Mouse (Mus musculus): ENCODE measurements around the gene Slc20a1. TPM values are rescaled to one million over a fixed set of nuclear protein-coding genes. Genes with fewer than 3 reads are reported as not detected.

Gene Slc20a1
- polyA plus RNA-seq, 1 experiment from 2014 or later, result 59.0 TPM

- H3K4me3 ChIP-seq (replicated peaks; ENCODE audit: low read depth, low read length), result no peak overlapping the region
- no peak for DNase-seq
- H3K9ac ChIP-seq (replicated peaks; ENCODE audit: low read length), result no peak overlapping the region
- no peaks in the 10 kb centered on the region for H3K27me3 ChIP-seq (ENCODE audit: control insufficient read depth, insufficient read depth, low read length)
- no peak overlapping the region for H3K4me2 ChIP-seq (ENCODE audit: low read length)
- no peak overlapping the region for H3K27ac ChIP-seq (replicated peaks; ENCODE audit: low read depth, low read length)
- no peaks in the 10 kb centered on the region for H3K9me3 ChIP-seq (ENCODE audit: control insufficient read depth, low read length)
- H3K4me1 ChIP-seq (ENCODE audit: control insufficient read depth, insufficient read depth, low read length), result no peaks in the 10 kb centered on the region
- no peak for ATAC-seq (ENCODE audit: low FRiP score, low TSS enrichment)
- 91% methylated on average over 7 of the region's 7 CpGs for WGBS
- H3K36me3 ChIP-seq (ENCODE audit: control insufficient read depth, insufficient read depth, low read length), result no peaks in the 10 kb centered on the region
Observed at GRCm38 (mm10) chr2:129247707-129248121, 49.1 kb downstream of the Slc20a1 start.

- Histone ChIP-seq H3K4me2 (ENCODE audit: low read length) (no peak overlapping the region), H3K4me3 (replicated peaks; ENCODE audit: low read depth, low read length) (no peak overlapping the region), H3K9ac (replicated peaks; ENCODE audit: low read length) (no peak overlapping the region), H3K36me3 (ENCODE audit: control insufficient read depth, insufficient read depth, low read length) (no peaks in the 10 kb centered on the region), H3K9me3 (ENCODE audit: control insufficient read depth, low read length) (no peaks in the 10 kb centered on the region), H3K27ac (replicated peaks; ENCODE audit: low read depth, low read length) (no peak overlapping the region), H3K4me1 (ENCODE audit: control insufficient read depth, insufficient read depth, low read length) (no peaks in the 10 kb centered on the region), H3K27me3 (ENCODE audit: control insufficient read depth, insufficient read depth, low read length) (no peaks in the 10 kb centered on the region)
- no peak for ATAC-seq (ENCODE audit: low FRiP score, low TSS enrichment)
- no peak for DNase-seq
- WGBS, result 62% methylated on average over 1 of the region's 1 CpGs
Observed at GRCm38 (mm10) chr2:129249321-129249720, 50.8 kb downstream of the Slc20a1 start.

GRCm38 (mm10) chr2:129252836-129253630, 54.5 kb downstream of the Slc20a1 start:
- H3K36me3 ChIP-seq (ENCODE audit: control insufficient read depth, insufficient read depth, low read length), result no peaks in the 10 kb centered on the region
- DNase-seq (no peak), ATAC-seq (ENCODE audit: low FRiP score, low TSS enrichment) (no peak)
- H3K4me1 ChIP-seq (ENCODE audit: control insufficient read depth, insufficient read depth, low read length), result no peaks in the 10 kb centered on the region
- H3K9ac ChIP-seq (replicated peaks; ENCODE audit: low read length), result no peak overlapping the region
- WGBS, result 90% methylated on average over 19 of the region's 19 CpGs
- no peaks in the 10 kb centered on the region for H3K9me3 ChIP-seq (ENCODE audit: control insufficient read depth, low read length)
- H3K27me3 ChIP-seq (ENCODE audit: control insufficient read depth, insufficient read depth, low read length), result no peaks in the 10 kb centered on the region
- no peak overlapping the region for H3K4me3 ChIP-seq (replicated peaks; ENCODE audit: low read depth, low read length)
- H3K4me2 ChIP-seq (ENCODE audit: low read length), result no peak overlapping the region
- no peak overlapping the region for H3K27ac ChIP-seq (replicated peaks; ENCODE audit: low read depth, low read length)

GRCm38 (mm10) chr2:129253631-129253970, 55.0 kb downstream of the Slc20a1 start:
- Histone ChIP-seq H3K4me1 (ENCODE audit: control insufficient read depth, insufficient read depth, low read length) (no peaks in the 10 kb centered on the region), H3K9me3 (ENCODE audit: control insufficient read depth, low read length) (no peaks in the 10 kb centered on the region), H3K36me3 (ENCODE audit: control insufficient read depth, insufficient read depth, low read length) (no peaks in the 10 kb centered on the region), H3K4me2 (ENCODE audit: low read length) (no peak overlapping the region), H3K4me3 (replicated peaks; ENCODE audit: low read depth, low read length) (no peak overlapping the region), H3K9ac (replicated peaks; ENCODE audit: low read length) (no peak overlapping the region), H3K27me3 (ENCODE audit: control insufficient read depth, insufficient read depth, low read length) (no peaks in the 10 kb centered on the region), H3K27ac (replicated peaks; ENCODE audit: low read depth, low read length) (no peak overlapping the region)
- DNase-seq (no peak), ATAC-seq (ENCODE audit: low FRiP score, low TSS enrichment) (no peak)
- WGBS, result 80% methylated on average over 2 of the region's 2 CpGs

GRCm38 (mm10) chr2:129254076-129254475, 55.5 kb downstream of the Slc20a1 start:
- 74% methylated on average over 2 of the region's 2 CpGs for WGBS
- no peak for DNase-seq
- H3K27me3 ChIP-seq (ENCODE audit: control insufficient read depth, insufficient read depth, low read length), result no peaks in the 10 kb centered on the region

GRCm38 (mm10) chr2:129256006-129256405, 57.4 kb downstream of the Slc20a1 start:
- Histone ChIP-seq H3K4me3 (replicated peaks; ENCODE audit: low read depth, low read length) (no peak overlapping the region), H3K9ac (replicated peaks; ENCODE audit: low read length) (no peak overlapping the region), H3K27me3 (ENCODE audit: control insufficient read depth, insufficient read depth, low read length) (no peaks in the 10 kb centered on the region), H3K4me1 (ENCODE audit: control insufficient read depth, insufficient read depth, low read length) (no peaks in the 10 kb centered on the region), H3K36me3 (ENCODE audit: control insufficient read depth, insufficient read depth, low read length) (no peaks in the 10 kb centered on the region), H3K27ac (replicated peaks; ENCODE audit: low read depth, low read length) (no peak overlapping the region), H3K9me3 (ENCODE audit: control insufficient read depth, low read length) (no peaks in the 10 kb centered on the region), H3K4me2 (ENCODE audit: low read length) (no peak overlapping the region)
- WGBS, result 75% methylated on average over 4 of the region's 4 CpGs
- ATAC-seq (ENCODE audit: low FRiP score, low TSS enrichment) (no peak), DNase-seq (no peak)

More at GRCm38 (mm10) chr2:129254076-129254475, 55.5 kb downstream of the Slc20a1 start:
- H3K9ac ChIP-seq (replicated peaks; ENCODE audit: low read length), result no peak overlapping the region
- no peak for ATAC-seq (ENCODE audit: low FRiP score, low TSS enrichment)
- no peak overlapping the region for H3K4me2 ChIP-seq (ENCODE audit: low read length)
- H3K27ac ChIP-seq (replicated peaks; ENCODE audit: low read depth, low read length), result no peak overlapping the region
- no peaks in the 10 kb centered on the region for H3K9me3 ChIP-seq (ENCODE audit: control insufficient read depth, low read length)
- H3K4me1 ChIP-seq (ENCODE audit: control insufficient read depth, insufficient read depth, low read length), result no peaks in the 10 kb centered on the region
- H3K36me3 ChIP-seq (ENCODE audit: control insufficient read depth, insufficient read depth, low read length), result no peaks in the 10 kb centered on the region
- no peak overlapping the region for H3K4me3 ChIP-seq (replicated peaks; ENCODE audit: low read depth, low read length)

- Histone ChIP-seq H3K9ac (replicated peaks; ENCODE audit: low read length) (no peak overlapping the region), H3K4me1 (ENCODE audit: control insufficient read depth, insufficient read depth, low read length) (no peaks in the 10 kb centered on the region), H3K27ac (replicated peaks; ENCODE audit: low read depth, low read length) (no peak overlapping the region), H3K9me3 (ENCODE audit: control insufficient read depth, low read length) (no peaks in the 10 kb centered on the region), H3K27me3 (ENCODE audit: control insufficient read depth, insufficient read depth, low read length) (no peaks in the 10 kb centered on the region), H3K4me2 (ENCODE audit: low read length) (no peak overlapping the region), H3K36me3 (ENCODE audit: control insufficient read depth, insufficient read depth, low read length) (no peaks in the 10 kb centered on the region), H3K4me3 (replicated peaks; ENCODE audit: low read depth, low read length) (no peak overlapping the region)
- DNase-seq (no peak), ATAC-seq (ENCODE audit: low FRiP score, low TSS enrichment) (0 out of 2 replicates have a peak, but pooled peaks have one; percentile 12)
- WGBS, result 93% methylated on average over 3 of the region's 3 CpGs
Observed at GRCm38 (mm10) chr2:129258056-129258455, 59.5 kb downstream of the Slc20a1 start.

- Histone ChIP-seq H3K9ac (replicated peaks; ENCODE audit: low read length) (no peak overlapping the region; the same call in 1 of the 2 replicates), H3K9me3 (ENCODE audit: control insufficient read depth, low read length) (no peaks in the 10 kb centered on the region), H3K4me2 (ENCODE audit: low read length) (peak overlapping the region; percentile 9), H3K27me3 (ENCODE audit: control insufficient read depth, insufficient read depth, low read length) (no peaks in the 10 kb centered on the region), H3K27ac (replicated peaks; ENCODE audit: low read depth, low read length) (no peak overlapping the region), H3K36me3 (ENCODE audit: control insufficient read depth, insufficient read depth, low read length) (no peaks in the 10 kb centered on the region), H3K4me3 (replicated peaks; ENCODE audit: low read depth, low read length) (no peak overlapping the region), H3K4me1 (ENCODE audit: control insufficient read depth, insufficient read depth, low read length) (no peaks in the 10 kb centered on the region)
- peak; percentile 94 for DNase-seq
- 35% methylated on average over 7 of the region's 7 CpGs for WGBS
- ATAC-seq (ENCODE audit: low FRiP score, low TSS enrichment), result peak; percentile 66
Observed at GRCm38 (mm10) chr2:129258475-129259211, 60.1 kb downstream of the Slc20a1 start.

All from midbrain, embryonic 14.5 days (tissue).